Mouse (Mus musculus): ENCODE data around the gene Utp14b. TPM values are rescaled to one million over a fixed set of nuclear protein-coding genes. Genes with fewer than 3 reads are reported as not detected.

Gene Utp14b
- polyA plus RNA-seq, 1 experiment from 2014 or later, result 2.5 TPM

GRCm38 (mm10) chr1:78686872-78687271, 29.0 kb downstream of the Utp14b start:
- H3K27me3 ChIP-seq (replicated peaks), result no peaks in the 10 kb centered on the region
- H3K4me3 ChIP-seq, result no peak overlapping the region
- no peak for ATAC-seq (ENCODE audit: insufficient number of reproducible peaks, low FRiP score)
- peaks cover 27% of the 10 kb centered on the region for H3K36me3 ChIP-seq
- no peak overlapping the region for H3K27ac ChIP-seq (ENCODE audit: poor library complexity, severe bottlenecking)
- H3K9ac ChIP-seq, result no peak overlapping the region
- H3K4me2 ChIP-seq, result no peak overlapping the region
- H3K4me1 ChIP-seq (replicated peaks), result 0 out of 2 replicates have a peak, but pooled peaks cover 6% of the 10 kb centered on the region
- H3K9me3 ChIP-seq (replicated peaks), result no peaks in the 10 kb centered on the region

- peaks cover 30% of the 10 kb centered on the region for H3K36me3 ChIP-seq
- ATAC-seq (ENCODE audit: insufficient number of reproducible peaks, low FRiP score), result no peak
- no peaks in the 10 kb centered on the region for H3K27me3 ChIP-seq (replicated peaks)
- H3K4me3 ChIP-seq, result no peak overlapping the region
- H3K9ac ChIP-seq, result no peak overlapping the region
- 85% methylated on average over 7 of the region's 7 CpGs for WGBS
- no peak overlapping the region for H3K4me2 ChIP-seq
- 0 out of 2 replicates have a peak, but pooled peaks cover 6% of the 10 kb centered on the region for H3K4me1 ChIP-seq (replicated peaks)
- H3K9me3 ChIP-seq (replicated peaks), result no peaks in the 10 kb centered on the region
- no peak overlapping the region for H3K27ac ChIP-seq (ENCODE audit: poor library complexity, severe bottlenecking)
These were observed 30.3 kb downstream of the Utp14b start for GRCm38 (mm10) chr1:78688149-78688548.

GRCm38 (mm10) chr1:78694503-78695258, 36.8 kb downstream of the Utp14b start:
- WGBS, result 74% methylated on average over 9 of the region's 9 CpGs

DNA sequence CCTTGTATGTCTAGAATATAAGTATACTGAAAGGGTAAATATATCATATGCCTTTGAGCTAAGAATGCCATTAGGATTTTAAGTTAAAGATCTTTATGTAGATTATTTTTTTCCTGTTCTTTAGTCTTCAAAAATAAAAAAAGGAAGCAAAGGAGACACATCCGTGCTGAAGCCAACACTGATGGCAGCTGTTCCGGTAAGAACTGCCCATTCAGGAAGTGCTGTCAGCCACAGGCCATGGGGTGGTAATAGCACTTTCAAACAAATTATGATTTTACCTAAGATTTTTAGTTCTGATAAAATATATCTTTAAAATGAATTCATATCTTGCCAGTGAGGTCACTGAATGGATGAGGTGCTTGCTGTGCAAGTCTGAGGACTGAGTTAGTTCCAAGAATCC, 38.5 kb downstream of the Utp14b start:
- Histone ChIP-seq H3K27me3 (replicated peaks) (no peaks in the 10 kb centered on the region), H3K4me3 (no peak overlapping the region), H3K4me1 (replicated peaks) (peaks cover 8% of the 10 kb centered on the region), H3K9me3 (replicated peaks) (no peaks in the 10 kb centered on the region), H3K27ac (ENCODE audit: poor library complexity, severe bottlenecking) (no peak overlapping the region), H3K36me3 (peaks cover 69% of the 10 kb centered on the region), H3K9ac (no peak overlapping the region), H3K4me2 (no peak overlapping the region)
- 87% methylated on average over 2 of the region's 2 CpGs for WGBS
- ATAC-seq (ENCODE audit: insufficient number of reproducible peaks, low FRiP score), result no peak

More at GRCm38 (mm10) chr1:78694503-78695258, 36.8 kb downstream of the Utp14b start:
- H3K9me3 ChIP-seq (replicated peaks), result no peaks in the 10 kb centered on the region
- H3K4me3 ChIP-seq, result no peak overlapping the region
- H3K4me2 ChIP-seq, result no peak overlapping the region
- no peak overlapping the region for H3K27ac ChIP-seq (ENCODE audit: poor library complexity, severe bottlenecking)
- H3K36me3 ChIP-seq, result peaks cover 74% of the 10 kb centered on the region
- no peaks in the 10 kb centered on the region for H3K27me3 ChIP-seq (replicated peaks)
- no peak for ATAC-seq (ENCODE audit: insufficient number of reproducible peaks, low FRiP score)
- H3K9ac ChIP-seq, result no peak overlapping the region
- peaks cover 8% of the 10 kb centered on the region for H3K4me1 ChIP-seq (replicated peaks)

DNA sequence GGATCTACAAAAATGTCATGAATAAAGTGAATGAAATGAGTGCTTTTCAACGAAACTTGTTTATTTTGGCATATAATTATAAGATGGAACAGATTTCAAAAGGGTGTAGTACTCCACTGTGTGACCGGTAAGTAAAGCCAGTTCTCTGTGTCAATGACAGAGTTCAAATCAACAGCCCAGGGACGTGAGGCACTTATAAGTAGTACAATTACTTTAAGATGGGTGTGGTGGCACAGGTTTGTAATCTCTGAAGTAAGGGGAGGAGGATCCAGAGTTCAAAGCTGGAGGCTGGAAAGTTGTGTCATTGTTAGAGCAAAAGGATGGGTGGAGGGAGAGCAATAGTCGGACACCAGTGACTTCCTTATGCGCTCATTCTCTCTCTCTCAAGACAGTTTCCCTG, 39.1 kb downstream of the Utp14b start:
- WGBS, result 89% methylated on average over 5 of the region's 5 CpGs
- Histone ChIP-seq H3K36me3 (peaks cover 71% of the 10 kb centered on the region), H3K27ac (ENCODE audit: poor library complexity, severe bottlenecking) (no peak overlapping the region), H3K4me3 (no peak overlapping the region), H3K27me3 (replicated peaks) (no peaks in the 10 kb centered on the region), H3K4me2 (no peak overlapping the region), H3K9me3 (replicated peaks) (no peaks in the 10 kb centered on the region), H3K9ac (no peak overlapping the region), H3K4me1 (replicated peaks) (peaks cover 8% of the 10 kb centered on the region)
- no peak for ATAC-seq (ENCODE audit: insufficient number of reproducible peaks, low FRiP score)

DNA sequence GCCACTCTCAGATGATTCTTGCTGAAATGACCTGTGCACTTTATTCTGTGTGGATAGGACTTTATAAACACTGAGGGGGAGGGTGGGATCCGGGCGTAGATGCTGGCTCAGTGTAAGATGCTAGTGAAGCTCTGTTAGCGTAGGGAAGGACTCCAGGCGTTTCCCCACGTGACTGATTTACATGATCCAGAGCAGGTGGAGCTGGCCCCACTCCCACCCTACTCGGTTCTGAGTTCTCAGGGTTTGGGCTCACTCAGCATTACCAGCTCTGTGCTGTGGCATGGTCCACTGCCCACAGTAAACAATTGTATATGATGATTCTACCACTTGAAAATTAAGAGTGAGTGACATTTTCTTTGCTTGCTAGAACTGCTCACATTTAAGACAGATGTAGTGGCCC, 40.3 kb downstream of the Utp14b start:
- 81% methylated on average over 6 of the region's 6 CpGs for WGBS
- peaks cover 72% of the 10 kb centered on the region for H3K36me3 ChIP-seq
- no peak overlapping the region for H3K27ac ChIP-seq (ENCODE audit: poor library complexity, severe bottlenecking)
- H3K9me3 ChIP-seq (replicated peaks), result no peaks in the 10 kb centered on the region
- no peak overlapping the region for H3K9ac ChIP-seq
- H3K27me3 ChIP-seq (replicated peaks), result no peaks in the 10 kb centered on the region
- peaks cover 8% of the 10 kb centered on the region for H3K4me1 ChIP-seq (replicated peaks)
- no peak for ATAC-seq (ENCODE audit: insufficient number of reproducible peaks, low FRiP score)
- H3K4me3 ChIP-seq, result no peak overlapping the region
- H3K4me2 ChIP-seq, result no peak overlapping the region

DNA sequence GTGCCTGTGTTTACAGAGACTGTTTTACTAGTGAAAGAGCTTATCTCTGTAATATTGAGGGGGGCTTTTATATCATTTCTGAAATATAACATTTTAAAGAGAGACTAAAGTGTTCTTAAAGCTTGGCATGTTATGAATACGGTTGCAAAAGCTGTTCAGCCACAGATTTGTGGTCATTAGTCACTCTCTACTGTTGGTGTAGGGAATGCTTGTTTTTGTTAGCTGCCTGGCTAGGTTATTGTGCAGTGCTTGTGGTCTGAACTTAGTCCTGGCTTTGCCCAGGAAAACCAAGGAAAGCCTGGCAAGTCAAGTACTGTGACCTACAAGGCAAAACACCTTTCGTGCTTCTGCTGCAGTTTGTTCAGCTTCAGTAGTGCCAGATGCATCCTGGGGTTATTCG, 43.9 kb downstream of the Utp14b start:
- ATAC-seq (ENCODE audit: insufficient number of reproducible peaks, low FRiP score), result no peak
- Histone ChIP-seq H3K9me3 (replicated peaks) (no peaks in the 10 kb centered on the region), H3K4me2 (no peak overlapping the region), H3K9ac (no peak overlapping the region), H3K4me1 (replicated peaks) (no peaks in the 10 kb centered on the region), H3K27me3 (replicated peaks) (no peaks in the 10 kb centered on the region), H3K27ac (ENCODE audit: poor library complexity, severe bottlenecking) (no peak overlapping the region), H3K4me3 (no peak overlapping the region), H3K36me3 (peaks cover 77% of the 10 kb centered on the region)
- WGBS, result 91% methylated on average over 3 of the region's 3 CpGs

DNA sequence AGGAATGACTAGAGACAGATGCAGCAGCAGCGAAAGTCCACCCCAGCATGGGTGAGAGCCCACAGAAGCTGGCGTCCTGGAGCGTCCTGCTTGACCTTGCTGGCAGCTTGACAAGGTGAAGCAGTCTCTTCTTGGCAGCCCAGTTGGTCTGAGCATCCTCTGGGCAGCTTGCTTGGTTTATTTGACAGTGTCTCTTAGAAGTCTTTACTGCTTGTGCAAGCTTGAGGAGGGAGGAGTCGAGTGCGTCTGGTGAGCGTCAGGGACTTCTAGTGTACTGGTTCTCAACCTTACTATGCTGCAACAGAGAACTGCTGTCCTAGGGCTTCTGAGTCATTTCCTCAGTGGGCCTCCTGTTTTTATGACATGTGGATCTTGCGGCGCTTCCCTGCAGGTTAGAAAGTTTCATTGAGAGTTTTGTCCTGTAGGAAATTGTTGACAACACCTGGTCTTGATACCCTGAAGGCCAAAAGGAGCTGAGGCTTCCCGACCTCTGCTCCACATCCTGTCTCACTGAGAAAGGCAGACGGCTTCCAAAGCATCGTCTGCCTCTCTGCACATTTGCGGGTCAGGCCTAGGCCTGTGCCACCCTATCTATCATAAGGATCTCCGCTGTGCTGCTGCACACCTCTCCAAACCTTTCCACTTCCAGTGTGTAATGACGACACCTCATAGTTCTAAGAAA, 44.6 kb downstream of the Utp14b start:
- H3K9me3 ChIP-seq (replicated peaks), result no peaks in the 10 kb centered on the region
- no peaks in the 10 kb centered on the region for H3K27me3 ChIP-seq (replicated peaks)
- WGBS, result 75% methylated on average over 14 of the region's 14 CpGs
- no peak overlapping the region for H3K27ac ChIP-seq (ENCODE audit: poor library complexity, severe bottlenecking)
- ATAC-seq (ENCODE audit: insufficient number of reproducible peaks, low FRiP score), result no peak
- H3K4me3 ChIP-seq, result no peak overlapping the region
- peaks cover 72% of the 10 kb centered on the region for H3K36me3 ChIP-seq
- H3K4me2 ChIP-seq, result no peak overlapping the region
- H3K4me1 ChIP-seq (replicated peaks), result no peaks in the 10 kb centered on the region
- H3K9ac ChIP-seq, result no peak overlapping the region

DNA sequence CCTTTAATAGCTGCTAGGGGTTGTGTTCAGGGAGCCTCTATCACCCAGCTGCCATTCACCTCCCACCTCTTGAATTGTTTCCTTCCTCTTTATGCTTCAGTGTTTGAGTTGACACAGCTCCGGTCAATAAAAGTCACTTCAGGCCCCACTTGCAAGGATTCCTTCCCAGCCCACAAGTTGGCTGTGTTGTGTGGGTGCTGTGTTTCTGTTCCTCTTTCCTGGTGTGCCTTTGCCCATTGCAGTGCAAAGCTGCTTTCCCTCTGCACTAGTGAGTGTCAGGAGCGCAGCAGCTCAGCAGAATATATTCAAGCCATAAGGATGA, 45.1 kb downstream of the Utp14b start:
- no peak for ATAC-seq (ENCODE audit: insufficient number of reproducible peaks, low FRiP score)
- Histone ChIP-seq H3K27me3 (replicated peaks) (no peaks in the 10 kb centered on the region), H3K9me3 (replicated peaks) (no peaks in the 10 kb centered on the region), H3K4me1 (replicated peaks) (no peaks in the 10 kb centered on the region), H3K9ac (no peak overlapping the region), H3K4me2 (no peak overlapping the region), H3K27ac (ENCODE audit: poor library complexity, severe bottlenecking) (no peak overlapping the region), H3K36me3 (peaks cover 69% of the 10 kb centered on the region), H3K4me3 (no peak overlapping the region)
- 81% methylated on average over 2 of the region's 2 CpGs for WGBS

GRCm38 (mm10) chr1:78706338-78706737, 48.5 kb downstream of the Utp14b start:
- H3K4me1 ChIP-seq (replicated peaks), result no peaks in the 10 kb centered on the region

DNA sequence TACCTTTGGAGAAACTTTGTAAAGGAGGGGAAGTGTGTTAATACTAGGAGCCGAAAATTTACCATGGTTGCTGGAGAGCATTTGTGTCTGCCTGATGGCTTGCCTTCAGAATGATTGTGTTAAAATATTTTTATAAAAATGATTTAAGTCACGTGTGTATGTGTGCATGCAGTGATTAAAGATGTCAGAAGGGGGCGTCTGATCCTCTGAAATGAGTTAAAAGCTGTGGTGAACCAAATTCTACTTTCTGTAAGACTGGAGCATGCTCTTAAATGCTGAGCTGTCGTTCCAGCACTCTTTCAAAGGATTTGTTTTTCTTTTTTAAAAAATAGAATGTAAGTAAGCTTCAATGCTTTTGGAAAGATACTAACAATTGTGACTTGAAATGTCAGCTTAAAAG, 49.4 kb downstream of the Utp14b start:
- no peaks in the 10 kb centered on the region for H3K27me3 ChIP-seq (replicated peaks)
- H3K4me1 ChIP-seq (replicated peaks), result no peaks in the 10 kb centered on the region
- H3K9ac ChIP-seq, result no peak overlapping the region
- no peak overlapping the region for H3K4me2 ChIP-seq
- no peak overlapping the region for H3K4me3 ChIP-seq
- no peaks in the 10 kb centered on the region for H3K9me3 ChIP-seq (replicated peaks)
- peaks cover 37% of the 10 kb centered on the region for H3K36me3 ChIP-seq
- 67% methylated on average over 4 of the region's 4 CpGs for WGBS
- H3K27ac ChIP-seq (ENCODE audit: poor library complexity, severe bottlenecking), result no peak overlapping the region
- ATAC-seq (ENCODE audit: insufficient number of reproducible peaks, low FRiP score), result no peak

More at GRCm38 (mm10) chr1:78706338-78706737, 48.5 kb downstream of the Utp14b start:
- H3K27me3 ChIP-seq (replicated peaks), result no peaks in the 10 kb centered on the region
- H3K4me3 ChIP-seq, result no peak overlapping the region
- no peaks in the 10 kb centered on the region for H3K9me3 ChIP-seq (replicated peaks)
- 78% methylated on average over 10 of the region's 10 CpGs for WGBS
- H3K9ac ChIP-seq, result no peak overlapping the region
- no peak overlapping the region for H3K27ac ChIP-seq (ENCODE audit: poor library complexity, severe bottlenecking)
- H3K4me2 ChIP-seq, result no peak overlapping the region
- ATAC-seq (ENCODE audit: insufficient number of reproducible peaks, low FRiP score), result no peak
- H3K36me3 ChIP-seq, result peaks cover 46% of the 10 kb centered on the region
